Mouse (Mus musculus) brain, embryonic 14.5 days (tissue): ENCODE results near the gene Eef1g.

ENCODE experiments used
- CTCF ChIP-seq: fragments of 200-500 bp; IDR thresholded peaks from 2 replicates; pipeline ENCODE4 v1.5.1; 2012; ENCODE audit warnings: inconsistent platforms, mild to moderate bottlenecking, moderate library complexity, borderline replicate concordance; ENCODE audit not compliant: insufficient read depth, insufficient read length; ENCODE audit errors: extremely low read depth
- POLR2A ChIP-seq: fragments of 200-500 bp; IDR thresholded peaks from 2 replicates; pipeline ENCODE4 v1.6.1; 2012; ENCODE audit warnings: mild to moderate bottlenecking, inconsistent platforms, borderline replicate concordance; ENCODE audit not compliant: poor library complexity, insufficient read depth, insufficient read length, severe bottlenecking; ENCODE audit errors: extremely low read depth

- TF ChIP-seq CTCF (no peak), POLR2A (no peak)
These were observed 23.7 kb downstream of the Eef1g start for GRCm38 (mm10) chr19:8990432-8991102.
